Mouse (Mus musculus) embryonic facial prominence, embryonic 15.5 days (tissue): ENCODE data around the gene Ncor1. TPM values are rescaled to one million over a fixed set of nuclear protein-coding genes. Genes with fewer than 3 reads are reported as not detected.

Experiments used
- ATAC-seq: fragments of 200-750 bp; cut with Nextera tagmentation; 2 replicates; pipeline ENCODE4 v1.8.0; 2017; ENCODE audit warnings: low read depth, moderate TSS enrichment; ENCODE audit not compliant: insufficient number of reproducible peaks, low FRiP score, low TSS enrichment
- H3K27ac ChIP-seq: fragments of 300-500 bp; sonication (generic); replicated peaks from 2 replicates; pipeline ENCODE4 v1.5.1; 2015; ENCODE audit warnings: mild to moderate bottlenecking, inconsistent platforms
- H3K27me3 ChIP-seq: fragments of 300-500 bp; sonication (generic); 2 replicates; pipeline ENCODE4 v1.6.1; 2015; ENCODE audit warnings: inconsistent platforms
- H3K36me3 ChIP-seq: fragments of 300-500 bp; sonication (generic); 2 replicates; pipeline ENCODE4 v1.6.1; 2015; ENCODE audit warnings: mild to moderate bottlenecking, inconsistent platforms
- H3K4me1 ChIP-seq: fragments of 300-500 bp; sonication (generic); 2 replicates; pipeline ENCODE4 v1.6.1; 2015; ENCODE audit warnings: inconsistent platforms
- H3K4me2 ChIP-seq: fragments of 300-500 bp; sonication (generic); replicated peaks from 2 replicates; pipeline ENCODE4 v1.6.1; 2015; ENCODE audit warnings: mild to moderate bottlenecking, inconsistent platforms
- H3K4me3 ChIP-seq: fragments of 300-500 bp; sonication (generic); replicated peaks from 2 replicates; pipeline ENCODE4 v1.5.1; 2015; ENCODE audit warnings: mild to moderate bottlenecking, inconsistent platforms
- H3K9ac ChIP-seq: fragments of 300-500 bp; sonication (generic); 2 replicates; pipeline ENCODE4 v1.6.1; 2015; ENCODE audit warnings: inconsistent platforms
- H3K9me3 ChIP-seq: fragments of 300-500 bp; sonication (generic); replicated peaks from 2 replicates; pipeline ENCODE4 v1.6.1; 2016; ENCODE audit warnings: inconsistent platforms
- WGBS: fragments of 180-500 bp; shearing (Covaris S2); methylation state at CpG from one replicate; pipeline ENCODE4 v1.1.7; 2015; 5-methylcytosine and 5-hydroxymethylcytosine counted together
- polyA plus RNA-seq: library from polyadenylated mRNA; unstranded; fragments of >200 nt; fragmentation: Nextera tagmentation; extraction: Ambion mirVana; gene quantifications from 2 replicates; pipeline ENCODE4 v1.2.1, GENCODE M21; 2015

The Ncor1 gene
- polyA plus RNA-seq, 1 experiment from 2014 or later = 157 TPM

GRCm38 (mm10) chr11:62351948-62352347 is 106.4 kb downstream of the Ncor1 start:
- Histone ChIP-seq H3K9me3 (no peaks in the 10 kb centered on the region), H3K4me1 (no peaks in the 10 kb centered on the region), H3K27me3 (no peaks in the 10 kb centered on the region), H3K36me3 (peaks cover 67% of the 10 kb centered on the region), H3K27ac (no peak overlapping the region), H3K4me3 (no peak overlapping the region), H3K9ac (no peak overlapping the region), H3K4me2 (no peak overlapping the region)
- 59% methylated on average over 4 of the region's 4 CpGs for WGBS
- no peak for ATAC-seq

- Histone ChIP-seq H3K4me2 (no peak overlapping the region), H3K9ac (no peak overlapping the region), H3K4me3 (no peak overlapping the region), H3K4me1 (no peaks in the 10 kb centered on the region), H3K9me3 (no peaks in the 10 kb centered on the region), H3K27me3 (no peaks in the 10 kb centered on the region), H3K27ac (no peak overlapping the region), H3K36me3 (peaks cover 56% of the 10 kb centered on the region)
- ATAC-seq = no peak
- WGBS = 85% methylated on average over 13 of the region's 13 CpGs
Observed at GRCm38 (mm10) chr11:62343002-62343401, 115.3 kb downstream of the Ncor1 start.

GRCm38 (mm10) chr11:62332228-62332627 is 126.1 kb downstream of the Ncor1 start:
- no peak overlapping the region for H3K4me3 ChIP-seq
- no peak for ATAC-seq
- peaks cover 73% of the 10 kb centered on the region for H3K36me3 ChIP-seq
- no peaks in the 10 kb centered on the region for H3K27me3 ChIP-seq
- 75% methylated on average over 4 of the region's 4 CpGs for WGBS
- no peaks in the 10 kb centered on the region for H3K4me1 ChIP-seq
- H3K9ac ChIP-seq = no peak overlapping the region
- no peak overlapping the region for H3K4me2 ChIP-seq
- no peak overlapping the region for H3K27ac ChIP-seq
- no peaks in the 10 kb centered on the region for H3K9me3 ChIP-seq

GRCm38 (mm10) chr11:62331141-62331540 is 127.2 kb downstream of the Ncor1 start:
- H3K36me3 ChIP-seq = peaks cover 75% of the 10 kb centered on the region
- no peak overlapping the region for H3K4me3 ChIP-seq
- no peaks in the 10 kb centered on the region for H3K4me1 ChIP-seq
- 57% methylated on average over 5 of the region's 5 CpGs for WGBS
- H3K27me3 ChIP-seq = no peaks in the 10 kb centered on the region
- no peak overlapping the region for H3K27ac ChIP-seq
- H3K9me3 ChIP-seq = no peaks in the 10 kb centered on the region
- H3K4me2 ChIP-seq = no peak overlapping the region
- H3K9ac ChIP-seq = no peak overlapping the region
- ATAC-seq = no peak

GRCm38 (mm10) chr11:62323659-62324058 is 134.7 kb downstream of the Ncor1 start:
- 91% methylated on average over 3 of the region's 3 CpGs for WGBS
- Histone ChIP-seq H3K4me3 (no peak overlapping the region), H3K4me1 (no peaks in the 10 kb centered on the region), H3K9me3 (no peaks in the 10 kb centered on the region), H3K4me2 (no peak overlapping the region), H3K27ac (no peak overlapping the region), H3K27me3 (no peaks in the 10 kb centered on the region), H3K9ac (no peak overlapping the region), H3K36me3 (peaks cover 76% of the 10 kb centered on the region)
- ATAC-seq = no peak

- Histone ChIP-seq H3K9me3 (no peaks in the 10 kb centered on the region), H3K4me3 (no peak overlapping the region), H3K4me1 (no peaks in the 10 kb centered on the region), H3K36me3 (peaks cover 82% of the 10 kb centered on the region), H3K27ac (no peak overlapping the region), H3K4me2 (no peak overlapping the region), H3K9ac (no peak overlapping the region), H3K27me3 (no peaks in the 10 kb centered on the region)
- ATAC-seq = no peak
- 95% methylated on average over 3 of the region's 3 CpGs for WGBS
Observed at GRCm38 (mm10) chr11:62320097-62320496, 138.2 kb downstream of the Ncor1 start.

- H3K27ac ChIP-seq = no peak overlapping the region
- WGBS = 90% methylated on average over 11 of the region's 11 CpGs
- H3K36me3 ChIP-seq = peaks cover 86% of the 10 kb centered on the region
- H3K4me2 ChIP-seq = no peak overlapping the region
- H3K4me1 ChIP-seq = no peaks in the 10 kb centered on the region
- H3K4me3 ChIP-seq = no peak overlapping the region
- H3K9me3 ChIP-seq = no peaks in the 10 kb centered on the region
- no peak overlapping the region for H3K9ac ChIP-seq
- no peak for ATAC-seq
- H3K27me3 ChIP-seq = no peaks in the 10 kb centered on the region
Observed at GRCm38 (mm10) chr11:62317746-62318145, 140.6 kb downstream of the Ncor1 start.

GRCm38 (mm10) chr11:62314984-62315383 is 143.4 kb downstream of the Ncor1 start:
- Histone ChIP-seq H3K4me1 (no peaks in the 10 kb centered on the region), H3K9me3 (no peaks in the 10 kb centered on the region), H3K9ac (no peak overlapping the region), H3K36me3 (peaks cover 73% of the 10 kb centered on the region), H3K4me3 (no peak overlapping the region), H3K4me2 (no peak overlapping the region), H3K27me3 (no peaks in the 10 kb centered on the region), H3K27ac (no peak overlapping the region)
- no peak for ATAC-seq
- 94% methylated on average over 5 of the region's 5 CpGs for WGBS

GRCm38 (mm10) chr11:62309296-62309695 is 149.0 kb downstream of the Ncor1 start:
- Histone ChIP-seq H3K9me3 (no peaks in the 10 kb centered on the region), H3K27ac (no peak overlapping the region), H3K36me3 (peaks cover 48% of the 10 kb centered on the region), H3K4me2 (no peak overlapping the region), H3K9ac (no peak overlapping the region), H3K4me1 (no peaks in the 10 kb centered on the region), H3K4me3 (no peak overlapping the region), H3K27me3 (no peaks in the 10 kb centered on the region)
- no peak for ATAC-seq
- WGBS = 77% methylated on average over 2 of the region's 2 CpGs

- ATAC-seq = no peak
- 78% methylated on average over 2 of the region's 2 CpGs for WGBS
Observed at GRCm38 (mm10) chr11:62305866-62306265, 152.5 kb downstream of the Ncor1 start.

GRCm38 (mm10) chr11:62298883-62299282 is 159.5 kb downstream of the Ncor1 start:
- H3K27ac ChIP-seq = no peak overlapping the region
- 80% methylated on average over 6 of the region's 6 CpGs for WGBS

More at GRCm38 (mm10) chr11:62305866-62306265, 152.5 kb downstream of the Ncor1 start:
- no peak overlapping the region for H3K4me2 ChIP-seq
- H3K27me3 ChIP-seq = no peaks in the 10 kb centered on the region
- no peak overlapping the region for H3K4me3 ChIP-seq
- no peaks in the 10 kb centered on the region for H3K9me3 ChIP-seq
- no peaks in the 10 kb centered on the region for H3K4me1 ChIP-seq
- H3K27ac ChIP-seq = no peak overlapping the region
- H3K36me3 ChIP-seq = peaks cover 27% of the 10 kb centered on the region
- no peak overlapping the region for H3K9ac ChIP-seq

GRCm38 (mm10) chr11:62294121-62294520 is 164.2 kb downstream of the Ncor1 start:
- no peak overlapping the region for H3K9ac ChIP-seq
- no peaks in the 10 kb centered on the region for H3K27me3 ChIP-seq
- WGBS = 85% methylated on average over 2 of the region's 2 CpGs
- no peak for ATAC-seq
- H3K4me2 ChIP-seq = no peak overlapping the region
- no peak overlapping the region for H3K27ac ChIP-seq
- no peaks in the 10 kb centered on the region for H3K4me1 ChIP-seq
- H3K4me3 ChIP-seq = no peak overlapping the region
- H3K36me3 ChIP-seq = peaks cover 33% of the 10 kb centered on the region
- H3K9me3 ChIP-seq = no peaks in the 10 kb centered on the region

More at GRCm38 (mm10) chr11:62298883-62299282, 159.5 kb downstream of the Ncor1 start:
- ATAC-seq = no peak
- no peaks in the 10 kb centered on the region for H3K27me3 ChIP-seq
- no peak overlapping the region for H3K9ac ChIP-seq
- no peak overlapping the region for H3K4me2 ChIP-seq
- no peak overlapping the region for H3K4me3 ChIP-seq
- H3K36me3 ChIP-seq = peaks cover 19% of the 10 kb centered on the region
- H3K4me1 ChIP-seq = no peaks in the 10 kb centered on the region
- no peaks in the 10 kb centered on the region for H3K9me3 ChIP-seq
